Mouse (Mus musculus): Measurements from ENCODE around the gene Csnk1d. TPM values are rescaled to one million over a fixed set of nuclear protein-coding genes. Genes with fewer than 3 reads are reported as not detected.

The Csnk1d gene
- total RNA-seq, 1 experiment, result 60.7 TPM

GRCm38 (mm10) chr11:120940959-120941358, 50.2 kb downstream of the Csnk1d start:
- no peak overlapping the region for H3K9ac ChIP-seq (ENCODE audit: insufficient read depth, low read depth, low read length, poor library complexity, severe bottlenecking)
- no peak for DNase-seq (ENCODE audit: low read depth, low spot score)
- no peak overlapping the region for H3K4me3 ChIP-seq (ENCODE audit: insufficient read depth in 1 of 2, low read depth in 1 of 2, low read length in 2 of 2, poor library complexity in 1 of 2, severe bottlenecking in 1 of 2)
- no peak overlapping the region for H3K27ac ChIP-seq (ENCODE audit: insufficient read depth, low read depth, low read length, poor library complexity, severe bottlenecking)
- TF ChIP-seq ZC3H11A (IDR thresholded peaks at IDR 0.05; ENCODE audit: borderline replicate concordance, low read depth, low read length) (no peak), HCFC1 (IDR thresholded peaks at IDR 0.05; ENCODE audit: borderline replicate concordance, insufficient read depth, low read length) (no peak), MAFK (IDR thresholded peaks at IDR 0.05; ENCODE audit: insufficient read depth, low read depth, low read length) (no peak), CHD2 (IDR thresholded peaks at IDR 0.05; ENCODE audit: low read depth, low read length) (no peak), ZNF384 (IDR thresholded peaks at IDR 0.05; ENCODE audit: low read depth, low read length) (no peak)
- H3K36me3 ChIP-seq (ENCODE audit: control insufficient read depth, insufficient read depth, low read length, poor library complexity, severe bottlenecking), result no peaks in the 10 kb centered on the region
- H3K4me1 ChIP-seq (ENCODE audit: control insufficient read depth in 2 of 2, insufficient read depth in 2 of 2, low read length in 2 of 2, poor library complexity in 1 of 2), result peaks cover 0 to 25% of the 10 kb centered on the region in 2 experiments; a peak in 1 of 4 replicates
- H3K9me3 ChIP-seq (ENCODE audit: control insufficient read depth, insufficient read depth, low read depth, low read length), result no peaks in the 10 kb centered on the region
- in situ Hi-C loops (cut with MboI; ENCODE audit: low sequenced_read_pairs in 2 of 2, unreplicated experiment in 2 of 2), result no loop called here

- Histone ChIP-seq H3K9ac (ENCODE audit: insufficient read depth, low read depth, low read length, poor library complexity, severe bottlenecking) (no peak overlapping the region), H3K9me3 (ENCODE audit: control insufficient read depth, insufficient read depth, low read depth, low read length) (no peaks in the 10 kb centered on the region), H3K27ac (ENCODE audit: insufficient read depth, low read depth, low read length, poor library complexity, severe bottlenecking) (no peak overlapping the region), H3K4me1 (ENCODE audit: control insufficient read depth in 2 of 2, insufficient read depth in 2 of 2, low read length in 2 of 2, poor library complexity in 1 of 2) (peaks cover 0 to 19% of the 10 kb centered on the region in 2 experiments; a peak in 1 of 4 replicates), H3K36me3 (ENCODE audit: control insufficient read depth, insufficient read depth, low read length, poor library complexity, severe bottlenecking) (no peaks in the 10 kb centered on the region), H3K4me3 (ENCODE audit: insufficient read depth in 1 of 2, low read depth in 1 of 2, low read length in 2 of 2, poor library complexity in 1 of 2, severe bottlenecking in 1 of 2) (no peak overlapping the region)
- in situ Hi-C loops (cut with MboI; ENCODE audit: low sequenced_read_pairs in 2 of 2, unreplicated experiment in 2 of 2), result no loop called here
- no peak for DNase-seq (ENCODE audit: low read depth, low spot score)
- TF ChIP-seq ZNF384 (IDR thresholded peaks at IDR 0.05; ENCODE audit: low read depth, low read length) (no peak), ZC3H11A (IDR thresholded peaks at IDR 0.05; ENCODE audit: borderline replicate concordance, low read depth, low read length) (no peak), CHD2 (IDR thresholded peaks at IDR 0.05; ENCODE audit: low read depth, low read length) (no peak), HCFC1 (IDR thresholded peaks at IDR 0.05; ENCODE audit: borderline replicate concordance, insufficient read depth, low read length) (no peak), MAFK (IDR thresholded peaks at IDR 0.05; ENCODE audit: insufficient read depth, low read depth, low read length) (no peak)
These were observed 51.3 kb downstream of the Csnk1d start for GRCm38 (mm10) chr11:120939712-120940341.

- Histone ChIP-seq H3K9ac (ENCODE audit: insufficient read depth, low read depth, low read length, poor library complexity, severe bottlenecking) (no peak overlapping the region), H3K9me3 (ENCODE audit: control insufficient read depth, insufficient read depth, low read depth, low read length) (no peaks in the 10 kb centered on the region), H3K27ac (ENCODE audit: insufficient read depth, low read depth, low read length, poor library complexity, severe bottlenecking) (no peak overlapping the region), H3K4me3 (ENCODE audit: insufficient read depth in 1 of 2, low read depth in 1 of 2, low read length in 2 of 2, poor library complexity in 1 of 2, severe bottlenecking in 1 of 2) (no peak overlapping the region), H3K4me1 (ENCODE audit: control insufficient read depth in 2 of 2, insufficient read depth in 2 of 2, low read length in 2 of 2, poor library complexity in 1 of 2) (peaks cover 0 to 16% of the 10 kb centered on the region in 2 experiments; a peak in 1 of 4 replicates), H3K36me3 (ENCODE audit: control insufficient read depth, insufficient read depth, low read length, poor library complexity, severe bottlenecking) (no peaks in the 10 kb centered on the region)
- DNase-seq (ENCODE audit: low read depth, low spot score), result no peak
- TF ChIP-seq MAFK (IDR thresholded peaks at IDR 0.05; ENCODE audit: insufficient read depth, low read depth, low read length) (no peak), ZC3H11A (IDR thresholded peaks at IDR 0.05; ENCODE audit: borderline replicate concordance, low read depth, low read length) (no peak), HCFC1 (IDR thresholded peaks at IDR 0.05; ENCODE audit: borderline replicate concordance, insufficient read depth, low read length) (no peak), ZNF384 (IDR thresholded peaks at IDR 0.05; ENCODE audit: low read depth, low read length) (no peak), CHD2 (IDR thresholded peaks at IDR 0.05; ENCODE audit: low read depth, low read length) (no peak)
- in situ Hi-C loops (cut with MboI; ENCODE audit: low sequenced_read_pairs in 2 of 2, unreplicated experiment in 2 of 2), result no loop called here
These were observed 52.3 kb downstream of the Csnk1d start for GRCm38 (mm10) chr11:120938795-120939194.

GRCm38 (mm10) chr11:120937976-120938375, 53.2 kb downstream of the Csnk1d start:
- H3K36me3 ChIP-seq (ENCODE audit: control insufficient read depth, insufficient read depth, low read length, poor library complexity, severe bottlenecking), result no peaks in the 10 kb centered on the region
- TF ChIP-seq CHD2 (IDR thresholded peaks at IDR 0.05; ENCODE audit: low read depth, low read length) (no peak), HCFC1 (IDR thresholded peaks at IDR 0.05; ENCODE audit: borderline replicate concordance, insufficient read depth, low read length) (no peak), ZNF384 (IDR thresholded peaks at IDR 0.05; ENCODE audit: low read depth, low read length) (no peak), MAFK (IDR thresholded peaks at IDR 0.05; ENCODE audit: insufficient read depth, low read depth, low read length) (no peak), ZC3H11A (IDR thresholded peaks at IDR 0.05; ENCODE audit: borderline replicate concordance, low read depth, low read length) (no peak)
- in situ Hi-C loops (cut with MboI; ENCODE audit: low sequenced_read_pairs in 2 of 2, unreplicated experiment in 2 of 2), result no loop called here

More at GRCm38 (mm10) chr11:120937976-120938375, 53.2 kb downstream of the Csnk1d start:
- H3K9me3 ChIP-seq (ENCODE audit: control insufficient read depth, insufficient read depth, low read depth, low read length), result no peaks in the 10 kb centered on the region
- no peak overlapping the region for H3K4me3 ChIP-seq (ENCODE audit: insufficient read depth in 1 of 2, low read depth in 1 of 2, low read length in 2 of 2, poor library complexity in 1 of 2, severe bottlenecking in 1 of 2)
- H3K9ac ChIP-seq (ENCODE audit: insufficient read depth, low read depth, low read length, poor library complexity, severe bottlenecking), result no peak overlapping the region
- H3K4me1 ChIP-seq (ENCODE audit: control insufficient read depth in 2 of 2, insufficient read depth in 2 of 2, low read length in 2 of 2, poor library complexity in 1 of 2), result peaks cover 0 to 11% of the 10 kb centered on the region in 2 experiments; a peak in 1 of 4 replicates
- DNase-seq (ENCODE audit: low read depth, low spot score), result no peak
- H3K27ac ChIP-seq (ENCODE audit: insufficient read depth, low read depth, low read length, poor library complexity, severe bottlenecking), result no peak overlapping the region
